Mouse (Mus musculus): ENCODE data around the gene Cacna1g.

DNA sequence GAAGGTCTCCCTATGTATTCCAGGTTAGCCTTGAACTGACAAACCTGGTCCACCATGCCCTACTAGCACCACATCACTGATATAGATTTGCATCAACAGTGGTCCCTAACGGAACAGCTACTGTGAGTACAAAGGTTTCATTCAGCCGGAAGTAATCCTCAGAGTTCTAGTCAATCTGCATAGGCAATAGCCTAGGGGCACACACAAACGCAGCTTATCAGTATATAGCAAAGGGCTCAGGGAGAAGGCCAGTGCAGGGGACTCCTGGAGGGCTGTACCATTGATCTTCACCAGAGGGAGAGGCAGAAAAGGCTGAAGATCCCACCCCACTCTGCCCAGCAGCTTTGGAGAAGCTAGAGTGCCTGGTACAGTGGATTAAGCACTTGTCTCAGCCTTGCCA is 27.0 kb downstream of the Cacna1g start:
- no peak for TF ChIP-seq CTCF (IDR thresholded peaks at IDR 0.05; ENCODE audit: borderline replicate concordance, control insufficient read depth, extremely low read depth, insufficient read depth, low read length, poor library complexity)
- no peak for TF ChIP-seq POLR2A (IDR thresholded peaks at IDR 0.05; ENCODE audit: control insufficient read depth, extremely low read depth, insufficient read depth, low read length, poor library complexity)

Measured in thymus, adult 2 months (tissue).